Comparison of ENCODE assay signal across 9 mouse cellular contexts in the genomic region with DNA sequence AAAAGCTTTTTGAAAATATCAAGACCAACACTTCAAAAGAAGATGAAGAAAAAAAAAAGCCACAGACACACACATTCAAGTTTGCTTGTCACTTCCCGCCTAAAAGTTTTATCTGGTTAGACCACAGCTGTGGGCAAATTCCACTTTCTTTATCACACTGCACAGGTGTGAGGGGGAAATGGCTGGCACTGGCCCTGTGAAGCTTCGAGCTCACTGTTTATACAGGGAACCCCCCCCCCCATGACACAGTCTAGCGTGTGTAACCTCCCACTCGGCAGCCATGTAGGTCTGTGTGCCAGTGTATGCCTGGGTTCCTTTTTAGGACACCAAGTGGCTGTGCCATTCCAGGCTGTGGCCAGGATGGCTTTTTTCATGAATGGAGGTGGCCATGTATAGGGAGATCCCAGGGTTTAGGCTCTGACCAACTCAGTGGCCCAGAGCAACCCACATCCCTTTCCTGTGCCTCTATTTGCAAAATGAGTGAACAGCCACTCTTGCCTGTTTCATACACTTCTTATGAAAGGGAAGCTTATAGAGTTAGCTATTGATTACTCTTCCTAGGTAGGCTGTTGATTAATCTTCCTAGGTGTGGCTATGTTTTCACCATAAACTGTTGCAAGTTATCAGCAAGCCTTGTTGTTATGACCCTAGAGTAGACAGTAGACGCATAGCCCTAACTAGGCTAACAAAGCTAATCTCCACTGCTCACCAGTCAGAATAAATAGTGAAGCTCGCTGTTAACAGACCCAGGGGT. TPM values are rescaled to one million over a fixed set of nuclear protein-coding genes. Genes with fewer than 3 reads are reported as not detected.
A peak's percentile ranks its signal among the peaks of the same experiment; 100 is the strongest.
DNase-seq lines count a peak whose midpoint lies in the region; ATAC-seq and TF ChIP-seq lines count a peak whose summit lies in the region.
"Had no signal": no experiment of that assay in that cellular context is flagged by ENCODE, and none has a peak within 500 bp of the region (broad histone marks: within the 10 kb centered on the region; RNA-seq: fewer than 3 reads in every experiment).

No protein-coding gene starts in this region.

- H3K4me3 ChIP-seq in MEL (ENCODE audit: control insufficient read depth in 1 of 2, insufficient read depth in 1 of 2, low read depth in 2 of 2, low read length in 2 of 2): peak overlapping the region; percentile 36 to 44
- H3K4me3 ChIP-seq in intestine, postnatal 0 days (ENCODE audit: low read depth, low read length): no peak overlapping the region

- H3K27ac ChIP-seq in MEL (ENCODE audit: control insufficient read depth, low read depth, low read length): peak overlapping the region; percentile 88
- H3K27ac ChIP-seq in intestine, postnatal 0 days (ENCODE audit: low read depth, low read length): no peak overlapping the region

- peak; percentile 71 for ATAC-seq in intestine, postnatal 0 days

- TF ChIP-seq POLR2A in MEL (IDR thresholded peaks at IDR 0.05; ENCODE audit: control insufficient read depth in 1 of 2, insufficient read depth in 1 of 2, low read depth in 1 of 2, low read length in 2 of 2, poor library complexity in 1 of 2): no peak

- peaks cover 0 to 25% of the 10 kb centered on the region in 2 experiments; a peak in 2 of 4 replicates for H3K36me3 ChIP-seq in MEL (ENCODE audit: control insufficient read depth in 1 of 2, insufficient read depth in 2 of 2, low read length in 2 of 2)
- H3K36me3 ChIP-seq in intestine, postnatal 0 days (ENCODE audit: control insufficient read depth, insufficient read depth): no peaks in the 10 kb centered on the region

- TF ChIP-seq RAD21 in MEL (IDR thresholded peaks at IDR 0.05; ENCODE audit: low read depth, low read length): no peak

- 32% methylated on average over 6 of the region's 6 CpGs for whole genome bisulfite sequencing in intestine, postnatal 0 days

- TF ChIP-seq EP300 in MEL (IDR thresholded peaks at IDR 0.05; ENCODE audit: low read depth in 1 of 2, low read length in 2 of 2): peak; percentile 89 to 97

- peaks cover 12 to 30% of the 10 kb centered on the region in 2 experiments for H3K4me1 ChIP-seq in MEL (ENCODE audit: control insufficient read depth in 1 of 2, insufficient read depth in 2 of 2, low read length in 2 of 2)
- no peaks in the 10 kb centered on the region for H3K4me1 ChIP-seq in intestine, postnatal 0 days (replicated peaks; ENCODE audit: control insufficient read depth, insufficient read depth, low read length)

- TF ChIP-seq CTCF in MEL (IDR thresholded peaks at IDR 0.05 in 2 of 3, conservative IDR thresholded peaks at IDR 0.05 in 1 of 3; ENCODE audit: control insufficient read depth in 1 of 3, insufficient read depth in 1 of 3, low read depth in 2 of 3, low read length in 3 of 3, poor library complexity in 1 of 3, severe bottlenecking in 1 of 3): no peak
- no peak for TF ChIP-seq CTCF in intestine, postnatal 0 days (IDR thresholded peaks at IDR 0.05; ENCODE audit: low read depth)

- H3K27me3 ChIP-seq in MEL (ENCODE audit: control insufficient read depth in 1 of 2, insufficient read depth in 2 of 2, low read length in 2 of 2): no peaks in the 10 kb centered on the region
- H3K27me3 ChIP-seq in intestine, postnatal 0 days (replicated peaks; ENCODE audit: control insufficient read depth, insufficient read depth, low read length): no peaks in the 10 kb centered on the region

- peak overlapping the region; percentile 76 for H3K9ac ChIP-seq in MEL (ENCODE audit: control insufficient read depth, low read depth, low read length, poor library complexity, severe bottlenecking)
- H3K9ac ChIP-seq in intestine, postnatal 0 days (ENCODE audit: low read depth, low read length): no peak overlapping the region

- 0 out of 2 replicates have a peak overlapping the region, but pooled peaks have one; percentile 30 for H3K4me2 ChIP-seq in intestine, postnatal 0 days (replicated peaks; ENCODE audit: low read depth)

- no peaks in the 10 kb centered on the region for H3K9me3 ChIP-seq in MEL (replicated peaks; ENCODE audit: insufficient read depth, low read length)
- no peaks in the 10 kb centered on the region for H3K9me3 ChIP-seq in intestine, postnatal 0 days (ENCODE audit: control insufficient read depth)

- intact Hi-C loops in left cerebral cortex, postnatal 25 days (cut with DNase I): no loop called here

- H3K79me2 ChIP-seq in MEL (ENCODE audit: control insufficient read depth, insufficient read depth, low read length, poor library complexity): peaks cover 5% of the 10 kb centered on the region; the same call in 1 of the 2 replicates

- peak; percentile 53 to 54 for DNase-seq in B cell, adult 2 months
- peak; percentile 90 for DNase-seq in MEL (ENCODE audit: low read depth, low spot score)
- peak; percentile 29 to 47 for DNase-seq in spleen, postnatal 14 days (ENCODE audit: low spot score in 2 of 2)
- no peak for DNase-seq in adrenal gland, adult (ENCODE audit: inconsistent age in 2 of 2, low spot score in 1 of 2)
- DNase-seq in left cerebral cortex, postnatal 25 days (ENCODE audit: low spot score in 2 of 2): no peak
- no peak for DNase-seq in frontal cortex, postnatal 36 days (ENCODE audit: low spot score in 2 of 2)
- DNase-seq: lung, postnatal 36 days had no signal

TF ChIP-seq in MEL, 35 proteins besides CTCF, POLR2A, EP300 and RAD21 (continues in another document):
- TF ChIP-seq CHD2 (IDR thresholded peaks at IDR 0.05; ENCODE audit: low read length) (no peak), RCOR1 (IDR thresholded peaks at IDR 0.05; ENCODE audit: low read depth, low read length) (no peak), MAX (IDR thresholded peaks at IDR 0.05; ENCODE audit: low read length) (peak; percentile 74; the same call in 1 of the 2 replicates), MYC (IDR thresholded peaks at IDR 0.05; ENCODE audit: low read depth, low read length) (no peak), GATA1 (IDR thresholded peaks at IDR 0.05; ENCODE audit: low read depth, low read length) (peak; percentile 93), POLR2AphosphoS5 (IDR thresholded peaks at IDR 0.05; ENCODE audit: borderline replicate concordance, low read depth, low read length) (no peak), POLR2AphosphoS2 (IDR thresholded peaks at IDR 0.05; ENCODE audit: low read length) (no peak), BHLHE40 (IDR thresholded peaks at IDR 0.05; ENCODE audit: borderline replicate concordance, low read depth, low read length) (0 out of 2 replicates have a peak, but pooled peaks have one; percentile 5), SMC3 (IDR thresholded peaks at IDR 0.05; ENCODE audit: low read depth, low read length) (no peak), UBTF (IDR thresholded peaks at IDR 0.05; ENCODE audit: borderline replicate concordance, insufficient read depth, low read depth, low read length) (no peak), GABPA (IDR thresholded peaks at IDR 0.05; ENCODE audit: low read depth, low read length) (no peak), MXI1 (IDR thresholded peaks at IDR 0.05; ENCODE audit: low read depth, low read length) (peak; percentile 64), CHD1 (IDR thresholded peaks at IDR 0.05; ENCODE audit: low read depth, low read length) (no peak), KAT2A (conservative IDR thresholded peaks at IDR 0.05; ENCODE audit: low read depth, low read length) (no peak), MYB (IDR thresholded peaks at IDR 0.05; ENCODE audit: low read depth, low read length) (no peak), NRF1 (IDR thresholded peaks at IDR 0.05; ENCODE audit: insufficient read depth, low read depth, low read length, poor library complexity, severe bottlenecking) (no peak), JUND (IDR thresholded peaks at IDR 0.05; ENCODE audit: low read depth, low read length) (no peak), SIN3A (IDR thresholded peaks at IDR 0.05; ENCODE audit: low read length) (peak; percentile 59), TBP (IDR thresholded peaks at IDR 0.05; ENCODE audit: low read depth, low read length) (peak; percentile 68), ZMIZ1 (IDR thresholded peaks at IDR 0.05; ENCODE audit: low read depth, low read length) (no peak), MAZ (IDR thresholded peaks at IDR 0.05; ENCODE audit: low read depth, low read length) (peak; percentile 69; the same call in 1 of the 2 replicates), ZKSCAN1 (IDR thresholded peaks at IDR 0.05; ENCODE audit: low read depth, low read length) (no peak; the same call in 1 of the 2 replicates), TCF12 (IDR thresholded peaks at IDR 0.05; ENCODE audit: low read depth, low read length) (peak; percentile 99), USF1 (IDR thresholded peaks at IDR 0.05; ENCODE audit: low read depth, low read length) (no peak), MEF2A (IDR thresholded peaks at IDR 0.05; ENCODE audit: extremely low read depth, insufficient replicate concordance, low read depth, low read length, poor library complexity, severe bottlenecking) (no peak), USF2 (IDR thresholded peaks at IDR 0.05; ENCODE audit: borderline replicate concordance in 1 of 2, insufficient read depth in 1 of 2, low read depth in 1 of 2, low read length in 2 of 2) (no peak), HCFC1 (IDR thresholded peaks at IDR 0.05; ENCODE audit: low read depth, low read length) (peak; percentile 68), ZNF384 (IDR thresholded peaks at IDR 0.05; ENCODE audit: low read depth, low read length) (peak; percentile 97), ELF1 (IDR thresholded peaks at IDR 0.05; ENCODE audit: low read depth, low read length) (no peak), TAL1 (IDR thresholded peaks at IDR 0.05; ENCODE audit: low read length) (peak; percentile 99)

RNA-seq across cellular contexts. Expression of gene Hemgn, which starts 9.1 kb away (rescaled TPM):
- 7.4 and 11.8 TPM in 2 replicates for total RNA-seq in MEL (2012; rRNA removed)
- 10 to 100 TPM in 1 of 2 experiments, not detected in 1; 19.9 TPM for polyA plus RNA-seq in MEL (2012; ENCODE audit: insufficient read depth in 1 of 2, insufficient read length in 2 of 2, low read depth in 1 of 2, low replicate concordance in 2 of 2, missing spikeins in 1 of 2)
- polyA plus RNA-seq in intestine, postnatal 0 days (2015; fragmentation: Nextera tagmentation; extraction: Ambion mirVana): 0.21 and 0.22 TPM in 2 replicates
- total RNA-seq in left cerebral cortex, postnatal 25 days (2021): not detected
- total RNA-seq: layer of hippocampus, adult 18-20 months had no signal

RNA-seq across cellular contexts. Expression of gene Trmo, which starts 15.0 kb away (rescaled TPM):
- 4.1 and 5.0 TPM in 2 replicates for total RNA-seq in MEL (2012; rRNA removed)
- polyA plus RNA-seq in MEL (2012; ENCODE audit: insufficient read depth in 1 of 2, insufficient read length in 2 of 2, low read depth in 1 of 2, low replicate concordance in 2 of 2, missing spikeins in 1 of 2): 1 to 10 TPM in 1 of 2 experiments, not detected in 1; 3.5 TPM
- 5.9 and 7.0 TPM in 2 replicates for polyA plus RNA-seq in intestine, postnatal 0 days (2015; fragmentation: Nextera tagmentation; extraction: Ambion mirVana)
- total RNA-seq in left cerebral cortex, postnatal 25 days (2021): 1 to 10 TPM; 4.2 to 4.7 TPM

RNA-seq across cellular contexts. Expression of gene Anp32b, which starts 46.5 kb away (rescaled TPM):
- 41.1 and 53.7 TPM in 2 replicates for total RNA-seq in MEL (2012; rRNA removed)
- polyA plus RNA-seq in MEL (2012; ENCODE audit: insufficient read depth in 1 of 2, insufficient read length in 2 of 2, low read depth in 1 of 2, low replicate concordance in 2 of 2, missing spikeins in 1 of 2): 100 to 1,000 TPM in 1 of 2 experiments, not detected in 1; 547 TPM
- polyA plus RNA-seq in intestine, postnatal 0 days (2015; fragmentation: Nextera tagmentation; extraction: Ambion mirVana): 98.5 and 105 TPM in 2 replicates
- total RNA-seq in left cerebral cortex, postnatal 25 days (2021): 10 to 100 TPM; 43.3 to 43.9 TPM

Comparison
In these comparisons a context has a peak if more than half of its experiments do, and no peak if none do; other contexts are left out.
1. DNase-seq: peak in B cell, adult 2 months (2 of 2), MEL (single experiment) and spleen, postnatal 14 days (2 of 2); none in adrenal gland, adult (0 of 2), left cerebral cortex, postnatal 25 days (0 of 2) and frontal cortex, postnatal 36 days (0 of 2).